Mouse (Mus musculus) heart, adult 2 months (tissue): ENCODE data around the gene Cntrob. TPM values are rescaled to one million over a fixed set of nuclear protein-coding genes. Genes with fewer than 3 reads are reported as not detected.

Experiments
- DNase-seq, 2 experiments: peaks; one replicate each; pipeline ENCODE4 v3.0.0; 2021
- H3K27ac ChIP-seq: fragments of 200-600 bp; 2 replicates; pipeline ENCODE4 v1.8.1; 2022
- H3K27me3 ChIP-seq: fragments of 200-500 bp; 2 replicates; pipeline ENCODE4 v1.6.1; 2012; ENCODE audit warnings: mild to moderate bottlenecking, low read length, inconsistent platforms, mixed read lengths; ENCODE audit not compliant: control insufficient read depth, insufficient read depth
- H3K36me3 ChIP-seq: fragments of 200-500 bp; 2 replicates; pipeline ENCODE4 v1.6.1; 2012; ENCODE audit warnings: low read length, inconsistent platforms; ENCODE audit not compliant: control insufficient read depth, insufficient read depth
- H3K4me1 ChIP-seq: fragments of 200-500 bp; 2 replicates; pipeline ENCODE4 v1.6.1; 2011; ENCODE audit warnings: low read length; ENCODE audit not compliant: control insufficient read depth, insufficient read depth
- H3K4me3 ChIP-seq: fragments of 200-600 bp; 2 replicates; pipeline ENCODE4 v1.8.1; 2022
- H3K79me2 ChIP-seq: fragments of 200-500 bp; replicated peaks from 2 replicates; pipeline ENCODE4 v1.6.1; 2012; ENCODE audit warnings: mild to moderate bottlenecking, inconsistent platforms, low read length, moderate library complexity, mixed read lengths; ENCODE audit not compliant: control insufficient read depth, insufficient read depth
- H3K9ac ChIP-seq: fragments of 200-500 bp; 2 replicates; pipeline ENCODE4 v1.6.1; 2012; ENCODE audit warnings: low read depth, mild to moderate bottlenecking, control low read depth, inconsistent platforms, low read length, mixed read lengths
- CTCF ChIP-seq: fragments of 200-600 bp; IDR thresholded peaks from 2 replicates; pipeline ENCODE4 v1.8.1; 2022; ENCODE audit warnings: antibody characterized with exemption, mild to moderate bottlenecking, moderate library complexity
- EP300 ChIP-seq: fragments of 200-500 bp; IDR thresholded peaks from 2 replicates; pipeline ENCODE4 v1.6.1; 2011; ENCODE audit warnings: low read depth, low read length, control low read depth; ENCODE audit not compliant: insufficient read depth
- POLR2A ChIP-seq: fragments of 200-500 bp; IDR thresholded peaks from 2 replicates; pipeline ENCODE4 v1.6.1; 2011; ENCODE audit warnings: mild to moderate bottlenecking, low read depth, low read length, control low read depth; ENCODE audit not compliant: insufficient read depth
- whole genome bisulfite sequencing: fragments of 180-500 bp; shearing (Covaris S2); methylation state at CpG from one replicate; pipeline ENCODE4 v1.1.7; 2018; 5-methylcytosine and 5-hydroxymethylcytosine counted together
- intact Hi-C: fragments of 180-260 bp; cut with DNase I; formaldehyde crosslinking; loops from one replicate; pipeline ENCODE4 v1.15.1; 2025
- polyA plus RNA-seq: library from polyadenylated mRNA; depleted of rRNA; stranded (reverse); fragments of >200 nt; gene quantifications from 2 replicates; pipeline ENCODE4 v1.2.3, GENCODE M21; 2012
- total RNA-seq, 2 experiments: library from RNA; stranded (reverse); gene quantifications; 2 replicates each; pipeline ENCODE4 v1.2.3; 2021

Cntrob gene
- total and polyA plus RNA-seq, 3 experiments = 2.3 to 3.0 (median 2.5) TPM

DNA sequence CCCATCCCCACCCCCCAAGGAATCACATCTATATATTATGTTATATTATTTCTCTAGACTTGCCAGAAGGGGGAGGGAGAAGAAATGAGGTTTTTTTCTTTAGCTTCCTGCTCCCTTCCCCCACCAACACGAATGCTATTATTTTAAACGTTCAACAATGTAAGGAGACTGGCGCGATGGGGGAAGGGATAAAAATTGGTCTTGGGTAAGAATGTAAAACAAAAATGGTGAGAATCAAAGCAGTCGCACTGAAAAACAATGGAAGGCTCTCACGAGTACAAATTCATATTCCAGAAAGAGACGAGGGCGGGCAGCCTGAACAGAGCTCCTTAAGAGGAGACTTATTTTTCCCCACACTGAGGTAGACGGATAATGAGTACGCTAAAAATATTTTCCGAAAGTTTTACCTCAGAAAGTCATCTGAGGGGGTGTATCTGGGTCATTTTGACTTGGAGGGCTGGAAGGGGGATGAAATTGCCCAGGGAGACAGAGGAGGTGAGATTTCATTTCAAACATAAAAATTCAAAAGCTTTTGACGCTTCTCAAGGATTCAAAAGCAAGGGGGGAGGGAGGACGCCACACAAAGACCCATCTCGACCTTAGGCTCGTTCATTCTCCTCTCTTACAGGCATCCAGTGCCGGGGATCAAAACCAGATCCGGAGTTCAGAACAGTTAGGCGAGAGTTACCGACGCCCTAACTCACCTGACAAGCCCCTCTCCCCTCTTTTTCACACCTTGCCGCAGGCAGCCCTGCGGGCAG is 43.5 kb upstream of the Cntrob start:
- no peaks in the 10 kb centered on the region for H3K79me2 ChIP-seq
- no peak for TF ChIP-seq CTCF
- no peak for TF ChIP-seq EP300
- H3K27ac ChIP-seq = peak overlapping the region; percentile 91
- no peaks in the 10 kb centered on the region for H3K36me3 ChIP-seq
- intact Hi-C loops = loop anchor here (2.0 kb wide), 1 partner anchor 26 kb away; the partner anchor contains the start of gene Rnf227
- peak overlapping the region; percentile 46 for H3K9ac ChIP-seq
- WGBS = under 1% methylated on average over 22 of the region's 22 CpGs
- no peaks in the 10 kb centered on the region for H3K27me3 ChIP-seq
- peaks cover 21% of the 10 kb centered on the region for H3K4me1 ChIP-seq
- peak; percentile 27 to 44 for DNase-seq
- peak overlapping the region; percentile 84 for H3K4me3 ChIP-seq

- WGBS = under 1% methylated on average over 26 of the region's 26 CpGs
- Histone ChIP-seq H3K27ac (peak overlapping the region; percentile 91), H3K4me1 (peaks cover 21% of the 10 kb centered on the region), H3K9ac (peak overlapping the region; percentile 68), H3K27me3 (no peaks in the 10 kb centered on the region), H3K79me2 (no peaks in the 10 kb centered on the region), H3K4me3 (peak overlapping the region; percentile 84), H3K36me3 (no peaks in the 10 kb centered on the region)
- peak; percentile 95 for DNase-seq
- TF ChIP-seq POLR2A (peak; percentile 75), EP300 (peak; percentile 26; the same call in 1 of the 2 replicates), CTCF (peak; percentile 39)
- intact Hi-C loops = loop anchor here (2.0 kb wide), 1 partner anchor 26 kb away; the partner anchor contains the start of gene Rnf227
Measured at GRCm38 (mm10) chr11:69366157-69366854, 42.7 kb upstream of the Cntrob start.

DNA sequence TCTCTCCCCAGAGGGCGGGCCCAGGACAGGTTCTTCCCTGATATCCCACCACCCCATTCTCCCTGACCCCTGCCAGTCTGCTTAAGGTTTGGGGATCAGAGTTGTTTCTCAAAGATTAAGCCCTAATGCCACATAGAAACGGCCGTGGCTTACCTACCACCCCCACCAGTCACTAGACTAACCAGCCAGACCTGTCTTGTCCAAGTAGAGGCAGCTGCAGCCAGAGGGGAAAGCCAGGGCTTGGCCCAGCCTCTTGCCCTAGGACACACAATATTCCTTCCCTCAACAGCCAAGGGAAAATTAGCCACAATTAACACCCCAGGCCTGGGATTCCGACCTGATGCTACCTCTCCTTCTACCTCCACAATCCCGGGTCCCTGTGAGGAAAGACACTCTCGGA is 42.1 kb upstream of the Cntrob start:
- peaks cover 21% of the 10 kb centered on the region for H3K4me1 ChIP-seq

DNA sequence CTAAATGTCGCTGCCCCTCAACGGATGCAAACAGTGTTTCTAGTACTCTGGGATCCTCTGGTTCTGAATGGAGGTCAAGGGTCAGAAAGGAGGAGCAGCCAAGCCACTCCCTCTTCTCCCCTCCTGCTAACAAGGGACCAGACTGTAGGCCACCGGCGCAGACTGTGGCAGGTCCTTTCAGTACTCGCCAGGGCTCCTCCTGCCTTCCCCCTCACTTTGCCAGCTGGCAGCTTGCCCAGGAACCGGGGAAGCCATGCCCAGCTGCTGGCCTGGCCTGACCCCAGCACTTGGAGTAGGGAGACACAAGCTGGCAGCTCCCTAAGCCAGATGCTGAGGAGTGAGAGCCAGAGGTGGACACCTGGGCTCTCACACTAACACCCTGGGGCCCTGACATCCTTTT is 41.3 kb upstream of the Cntrob start:
- peak; percentile 94 for DNase-seq
- WGBS = under 1% methylated on average over 6 of the region's 6 CpGs
- Histone ChIP-seq H3K27me3 (no peaks in the 10 kb centered on the region), H3K27ac (peak overlapping the region; percentile 91), H3K4me3 (no peak overlapping the region), H3K79me2 (no peaks in the 10 kb centered on the region), H3K9ac (no peak overlapping the region), H3K36me3 (no peaks in the 10 kb centered on the region), H3K4me1 (peaks cover 21% of the 10 kb centered on the region)
- TF ChIP-seq CTCF (no peak), EP300 (peak; percentile 65; the same call in 1 of the 2 replicates)
- intact Hi-C loops = loop anchor here (2.0 kb wide), 2 partner anchors 38 to 56 kb away; partner anchors contain the start of gene Kcnab3

More for the DNA sequence above, 42.1 kb upstream of the Cntrob start:
- no peak for DNase-seq
- Histone ChIP-seq H3K79me2 (no peaks in the 10 kb centered on the region), H3K27me3 (no peaks in the 10 kb centered on the region), H3K27ac (peak overlapping the region; percentile 91), H3K9ac (peak overlapping the region; percentile 68), H3K4me3 (peak overlapping the region; percentile 84), H3K36me3 (no peaks in the 10 kb centered on the region)
- TF ChIP-seq EP300 (no peak), CTCF (no peak), POLR2A (no peak)
- WGBS = 31% methylated on average over 6 of the region's 6 CpGs
- intact Hi-C loops = loop anchor here (2.0 kb wide), 3 partner anchors 25 to 55 kb away; partner anchors contain the start of genes Kcnab3 and Rnf227

- TF ChIP-seq POLR2A (no peak), CTCF (no peak), EP300 (no peak)
- H3K36me3 ChIP-seq = no peaks in the 10 kb centered on the region
- H3K27me3 ChIP-seq = no peaks in the 10 kb centered on the region
- no peak for DNase-seq
- peak overlapping the region; percentile 91 for H3K27ac ChIP-seq
- 39% methylated on average over 8 of the region's 8 CpGs for WGBS
- intact Hi-C loops = loop anchor here (2.0 kb wide), 2 partner anchors 38 to 56 kb away; partner anchors contain the start of gene Kcnab3
- no peaks in the 10 kb centered on the region for H3K79me2 ChIP-seq
- no peak overlapping the region; the same call in 1 of the 2 replicates for H3K9ac ChIP-seq
- H3K4me3 ChIP-seq = no peak overlapping the region
- peaks cover 21% of the 10 kb centered on the region for H3K4me1 ChIP-seq
Measured at GRCm38 (mm10) chr11:69364376-69364775, 40.8 kb upstream of the Cntrob start.

GRCm38 (mm10) chr11:69362479-69362878 is 38.9 kb upstream of the Cntrob start:
- no peak overlapping the region for H3K4me3 ChIP-seq
- no peaks in the 10 kb centered on the region for H3K36me3 ChIP-seq
- WGBS = 96% methylated on average over 2 of the region's 2 CpGs
- no peak overlapping the region for H3K27ac ChIP-seq
- no peaks in the 10 kb centered on the region for H3K79me2 ChIP-seq
- no peak for DNase-seq
- intact Hi-C loops = no loop called here
- no peak for TF ChIP-seq EP300
- no peak for TF ChIP-seq POLR2A
- TF ChIP-seq CTCF = 0 out of 2 replicates have a peak, but pooled peaks have one; percentile 2
- no peaks in the 10 kb centered on the region for H3K27me3 ChIP-seq
- H3K9ac ChIP-seq = no peak overlapping the region
- peaks cover 18% of the 10 kb centered on the region for H3K4me1 ChIP-seq
